Mouse (Mus musculus) kidney, embryonic 15.5 days (tissue): ENCODE results near the gene Tgfbr2. TPM values are rescaled to one million over a fixed set of nuclear protein-coding genes. Genes with fewer than 3 reads are reported as not detected.
"Not testable (repeated sequence)": the region's sequence is repeated elsewhere in the genome, so short reads cannot be mapped to it uniquely, and the experiment has no call there.

Experiments used
- ATAC-seq: fragments of 200-750 bp; cut with Nextera tagmentation; replicated peaks from 2 replicates; pipeline ENCODE4 v1.8.0; 2017; ENCODE audit warnings: moderate TSS enrichment; ENCODE audit not compliant: low FRiP score
- H3K27ac ChIP-seq: fragments of 300-500 bp; sonication (generic); 2 replicates; pipeline ENCODE4 v1.5.1; 2015; ENCODE audit warnings: mild to moderate bottlenecking, inconsistent platforms
- H3K27me3 ChIP-seq: fragments of 300-500 bp; sonication (generic); 2 replicates; pipeline ENCODE4 v1.6.1; 2015; ENCODE audit warnings: inconsistent platforms
- H3K36me3 ChIP-seq: fragments of 300-500 bp; sonication (generic); 2 replicates; pipeline ENCODE4 v1.6.1; 2015; ENCODE audit warnings: inconsistent platforms
- H3K4me1 ChIP-seq: fragments of 300-500 bp; sonication (generic); 2 replicates; pipeline ENCODE4 v1.6.1; 2015; ENCODE audit warnings: inconsistent platforms
- H3K4me2 ChIP-seq: fragments of 300-500 bp; sonication (generic); 2 replicates; pipeline ENCODE4 v1.6.1; 2015; ENCODE audit warnings: moderate library complexity, mild to moderate bottlenecking, inconsistent platforms
- H3K4me3 ChIP-seq: fragments of 300-500 bp; sonication (generic); replicated peaks from 2 replicates; pipeline ENCODE4 v1.5.1; 2015; ENCODE audit warnings: mild to moderate bottlenecking, inconsistent platforms
- H3K9ac ChIP-seq: fragments of 300-500 bp; sonication (generic); 2 replicates; pipeline ENCODE4 v1.6.1; 2015; ENCODE audit warnings: mild to moderate bottlenecking, inconsistent platforms
- H3K9me3 ChIP-seq: fragments of 300-500 bp; sonication (generic); replicated peaks from 2 replicates; pipeline ENCODE4 v1.6.1; 2016; ENCODE audit warnings: inconsistent platforms
- WGBS: fragments of 180-500 bp; shearing (Covaris S2); methylation state at CpG from one replicate; pipeline ENCODE4 v1.1.7; 2015; ENCODE audit warnings: mixed read lengths; 5-methylcytosine and 5-hydroxymethylcytosine counted together
- polyA plus RNA-seq: library from polyadenylated mRNA; unstranded; fragments of >200 nt; fragmentation: Nextera tagmentation; extraction: Ambion mirVana; gene quantifications from 2 replicates; pipeline ENCODE4 v1.2.1, GENCODE M21; 2015

Gene Tgfbr2
- polyA plus RNA-seq, 1 experiment from 2014 or later: 31.5 TPM

GRCm38 (mm10) chr9:116041369-116041768, 133.8 kb downstream of the Tgfbr2 start:
- H3K27me3 ChIP-seq: 0 out of 2 replicates have a peak, but pooled peaks cover 3% of the 10 kb centered on the region

DNA sequence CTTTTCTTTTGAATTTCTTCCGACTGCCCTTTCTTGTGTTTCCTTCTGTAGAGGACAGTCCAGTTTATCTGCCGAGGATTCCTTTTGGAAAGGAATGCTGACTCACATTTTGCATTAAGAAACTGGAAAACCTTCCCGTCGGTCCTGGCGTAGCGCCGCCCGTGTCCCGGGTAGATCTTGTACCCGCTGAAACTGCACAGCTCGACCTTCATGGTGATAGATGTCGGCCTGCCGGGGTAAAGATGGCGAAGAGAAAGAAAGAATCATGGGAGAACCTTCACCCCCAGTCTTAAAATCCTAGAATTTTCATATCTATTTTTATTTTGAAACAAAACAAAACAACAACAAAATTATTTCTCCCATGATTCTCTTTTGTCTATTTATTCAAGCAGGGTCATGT, 134.3 kb downstream of the Tgfbr2 start:
- WGBS: 92% methylated on average over 14 of the region's 14 CpGs
- not testable (repeated sequence) for H3K9me3 ChIP-seq, ATAC-seq, H3K36me3 ChIP-seq, H3K4me1 ChIP-seq, H3K9ac ChIP-seq, H3K27ac ChIP-seq, H3K27me3 ChIP-seq, H3K4me2 ChIP-seq, H3K4me3 ChIP-seq

More at GRCm38 (mm10) chr9:116041369-116041768, 133.8 kb downstream of the Tgfbr2 start:
- no peaks in the 10 kb centered on the region for H3K9me3 ChIP-seq
- H3K4me2 ChIP-seq: no peak overlapping the region
- WGBS: 69% methylated on average over 4 of the region's 4 CpGs
- no peak overlapping the region for H3K9ac ChIP-seq
- no peak for ATAC-seq
- no peaks in the 10 kb centered on the region for H3K36me3 ChIP-seq
- H3K27ac ChIP-seq: no peak overlapping the region
- H3K4me1 ChIP-seq: no peaks in the 10 kb centered on the region
- no peak overlapping the region for H3K4me3 ChIP-seq

- Histone ChIP-seq H3K9me3 (no peaks in the 10 kb centered on the region), H3K27ac (no peak overlapping the region), H3K36me3 (no peaks in the 10 kb centered on the region), H3K4me1 (no peaks in the 10 kb centered on the region), H3K4me2 (no peak overlapping the region), H3K4me3 (no peak overlapping the region), H3K27me3 (0 out of 2 replicates have a peak, but pooled peaks cover 3% of the 10 kb centered on the region), H3K9ac (no peak overlapping the region)
- no peak for ATAC-seq
- WGBS: 83% methylated on average over 4 of the region's 4 CpGs
Observed at GRCm38 (mm10) chr9:116039981-116040380, 135.2 kb downstream of the Tgfbr2 start.

- WGBS: 85% methylated on average over 6 of the region's 6 CpGs
- H3K4me3 ChIP-seq: no peak overlapping the region
- no peak overlapping the region for H3K9ac ChIP-seq
- no peak for ATAC-seq
- H3K9me3 ChIP-seq: no peaks in the 10 kb centered on the region
- H3K27ac ChIP-seq: no peak overlapping the region
- no peak overlapping the region for H3K4me2 ChIP-seq
- no peaks in the 10 kb centered on the region for H3K36me3 ChIP-seq
- no peaks in the 10 kb centered on the region for H3K4me1 ChIP-seq
- H3K27me3 ChIP-seq: 0 out of 2 replicates have a peak, but pooled peaks cover 3% of the 10 kb centered on the region
Observed at GRCm38 (mm10) chr9:116038275-116038674, 136.9 kb downstream of the Tgfbr2 start.
